Mouse (Mus musculus) embryonic facial prominence, embryonic 13.5 days (tissue): Measurements from ENCODE around the gene Xrcc1. TPM values are rescaled to one million over a fixed set of nuclear protein-coding genes. Genes with fewer than 3 reads are reported as not detected.
A peak's percentile ranks its signal among the peaks of the same experiment; 100 is the strongest.

Experiments
- ATAC-seq: fragments of 200-750 bp; cut with Nextera tagmentation; 2 replicates; pipeline ENCODE4 v1.8.0; 2017; ENCODE audit warnings: low read depth; ENCODE audit not compliant: insufficient number of reproducible peaks, insufficient read depth, low FRiP score, low TSS enrichment
- H3K27ac ChIP-seq: fragments of 300-500 bp; sonication (generic); 2 replicates; pipeline ENCODE4 v1.5.1; 2015; ENCODE audit warnings: moderate library complexity, mild to moderate bottlenecking, inconsistent platforms
- H3K27me3 ChIP-seq: fragments of 300-500 bp; sonication (generic); 2 replicates; pipeline ENCODE4 v1.6.1; 2015; ENCODE audit warnings: mild to moderate bottlenecking, inconsistent platforms
- H3K36me3 ChIP-seq: fragments of 300-500 bp; sonication (generic); 2 replicates; pipeline ENCODE4 v1.6.1; 2015; ENCODE audit warnings: mild to moderate bottlenecking, inconsistent platforms
- H3K4me1 ChIP-seq: fragments of 300-500 bp; sonication (generic); 2 replicates; pipeline ENCODE4 v1.6.1; 2015; ENCODE audit warnings: inconsistent platforms
- H3K4me2 ChIP-seq: fragments of 300-500 bp; sonication (generic); 2 replicates; pipeline ENCODE4 v1.6.1; 2015; ENCODE audit warnings: moderate library complexity, mild to moderate bottlenecking, inconsistent platforms
- H3K4me3 ChIP-seq: fragments of 300-500 bp; sonication (generic); 2 replicates; pipeline ENCODE4 v1.5.1; 2015; ENCODE audit warnings: mild to moderate bottlenecking, inconsistent platforms
- H3K9ac ChIP-seq: fragments of 300-500 bp; sonication (generic); 2 replicates; pipeline ENCODE4 v1.6.1; 2015; ENCODE audit warnings: mild to moderate bottlenecking, inconsistent platforms
- H3K9me3 ChIP-seq: fragments of 300-500 bp; sonication (generic); 2 replicates; pipeline ENCODE4 v1.6.1; 2016; ENCODE audit warnings: inconsistent platforms
- WGBS: fragments of 180-500 bp; shearing (Covaris S2); methylation state at CpG from one replicate; pipeline ENCODE4 v1.1.7; 2015; ENCODE audit warnings: mixed read lengths; 5-methylcytosine and 5-hydroxymethylcytosine counted together
- polyA plus RNA-seq: library from polyadenylated mRNA; unstranded; fragments of >200 nt; fragmentation: Nextera tagmentation; extraction: Ambion mirVana; gene quantifications from 2 replicates; pipeline ENCODE4 v1.2.1, GENCODE M21; 2015

The Xrcc1 gene
- polyA plus RNA-seq, 1 experiment from 2014 or later: 127 TPM

GRCm38 (mm10) chr7:24568512-24568911 is 22.4 kb downstream of the Xrcc1 start:
- Histone ChIP-seq H3K4me3 (no peak overlapping the region), H3K36me3 (peaks cover 94% of the 10 kb centered on the region), H3K4me2 (no peak overlapping the region), H3K9me3 (no peaks in the 10 kb centered on the region), H3K27me3 (no peaks in the 10 kb centered on the region), H3K9ac (no peak overlapping the region), H3K4me1 (no peaks in the 10 kb centered on the region), H3K27ac (no peak overlapping the region)
- WGBS: 87% methylated on average over 4 of the region's 4 CpGs
- no peak for ATAC-seq

- Histone ChIP-seq H3K36me3 (peaks cover 72% of the 10 kb centered on the region), H3K9me3 (no peaks in the 10 kb centered on the region), H3K9ac (no peak overlapping the region), H3K27me3 (no peaks in the 10 kb centered on the region), H3K4me1 (no peaks in the 10 kb centered on the region), H3K4me2 (no peak overlapping the region), H3K27ac (no peak overlapping the region), H3K4me3 (no peak overlapping the region)
- ATAC-seq: no peak
- 88% methylated on average over 4 of the region's 4 CpGs for WGBS
Observed at GRCm38 (mm10) chr7:24571071-24571470, 25.0 kb downstream of the Xrcc1 start.

DNA sequence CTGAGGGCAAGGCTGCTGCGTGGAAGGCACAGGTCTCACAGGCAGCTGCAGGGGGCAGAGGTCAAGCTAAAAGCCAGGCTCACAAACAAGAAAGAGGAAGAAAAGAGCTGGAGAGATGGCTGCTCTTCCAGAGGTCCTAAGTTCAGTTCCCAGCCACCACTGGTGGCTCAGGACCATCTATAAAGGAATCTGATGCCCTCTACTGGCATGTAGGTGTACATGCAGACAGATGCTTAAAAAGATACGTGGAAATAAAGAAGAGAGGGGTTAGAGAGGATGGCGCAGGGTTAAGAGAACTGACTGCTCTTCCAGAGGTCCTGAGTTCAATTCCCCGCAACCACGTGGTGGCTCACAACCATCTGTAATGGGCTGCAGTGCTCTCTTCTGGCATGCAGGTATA is 26.4 kb downstream of the Xrcc1 start:
- H3K9ac ChIP-seq: no peak overlapping the region
- WGBS: 57% methylated on average over 5 of the region's 5 CpGs
- no peak overlapping the region for H3K4me3 ChIP-seq
- H3K27ac ChIP-seq: no peak overlapping the region
- no peaks in the 10 kb centered on the region for H3K4me1 ChIP-seq
- no peaks in the 10 kb centered on the region for H3K27me3 ChIP-seq
- ATAC-seq: no peak
- H3K4me2 ChIP-seq: no peak overlapping the region
- peaks cover 58% of the 10 kb centered on the region for H3K36me3 ChIP-seq
- no peaks in the 10 kb centered on the region for H3K9me3 ChIP-seq

DNA sequence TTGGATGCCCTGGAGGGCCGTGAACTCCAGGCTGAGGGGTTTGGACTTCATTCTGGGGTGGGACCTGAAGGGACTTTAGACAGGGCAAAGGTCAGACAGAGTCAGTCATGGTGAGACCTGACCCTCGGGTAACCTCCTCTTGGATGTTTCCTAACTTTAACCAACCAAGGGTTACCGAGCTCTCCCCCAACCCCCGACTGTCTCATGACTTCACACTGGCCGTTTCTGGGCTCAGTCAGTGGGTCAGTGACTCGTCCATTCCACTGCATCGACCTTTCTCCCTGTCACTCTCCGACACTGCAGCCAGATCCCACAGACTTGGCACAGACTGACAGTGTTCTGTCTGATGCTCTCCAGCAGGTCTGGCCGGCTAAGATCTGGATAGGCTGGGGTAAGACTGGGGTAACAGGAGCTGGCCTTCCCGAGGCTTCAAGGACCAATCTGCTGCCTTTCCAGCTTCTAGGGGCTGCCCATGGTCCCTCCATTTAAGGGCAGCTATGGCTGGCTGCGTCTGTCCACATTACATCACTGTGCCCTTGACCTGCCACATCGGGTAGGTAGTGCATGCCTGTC is 28.2 kb downstream of the Xrcc1 start:
- 47% methylated on average over 12 of the region's 12 CpGs for WGBS
- ATAC-seq: no peak
- H3K27ac ChIP-seq: no peak overlapping the region
- H3K4me1 ChIP-seq: no peaks in the 10 kb centered on the region
- no peak overlapping the region for H3K4me3 ChIP-seq
- H3K9me3 ChIP-seq: no peaks in the 10 kb centered on the region
- H3K27me3 ChIP-seq: no peaks in the 10 kb centered on the region
- H3K4me2 ChIP-seq: no peak overlapping the region
- H3K36me3 ChIP-seq: peaks cover 40% of the 10 kb centered on the region
- no peak overlapping the region for H3K9ac ChIP-seq

- 92% methylated on average over 10 of the region's 10 CpGs for WGBS
- no peak overlapping the region for H3K9ac ChIP-seq
- H3K4me1 ChIP-seq: no peaks in the 10 kb centered on the region
- H3K27ac ChIP-seq: no peak overlapping the region
- peaks cover 7% of the 10 kb centered on the region; the same call in 1 of the 2 replicates for H3K36me3 ChIP-seq
- H3K4me3 ChIP-seq: no peak overlapping the region
- no peaks in the 10 kb centered on the region for H3K27me3 ChIP-seq
- ATAC-seq: no peak
- no peak overlapping the region for H3K4me2 ChIP-seq
- no peaks in the 10 kb centered on the region for H3K9me3 ChIP-seq
Observed at GRCm38 (mm10) chr7:24577811-24578210, 31.7 kb downstream of the Xrcc1 start.

GRCm38 (mm10) chr7:24584876-24585275 is 38.8 kb downstream of the Xrcc1 start:
- Histone ChIP-seq H3K9me3 (no peaks in the 10 kb centered on the region), H3K27me3 (peaks cover 31% of the 10 kb centered on the region), H3K4me2 (no peak overlapping the region), H3K9ac (no peak overlapping the region), H3K27ac (no peak overlapping the region), H3K36me3 (no peaks in the 10 kb centered on the region), H3K4me1 (peaks cover 10% of the 10 kb centered on the region), H3K4me3 (no peak overlapping the region)
- 87% methylated on average over 6 of the region's 6 CpGs for WGBS
- ATAC-seq: no peak

DNA sequence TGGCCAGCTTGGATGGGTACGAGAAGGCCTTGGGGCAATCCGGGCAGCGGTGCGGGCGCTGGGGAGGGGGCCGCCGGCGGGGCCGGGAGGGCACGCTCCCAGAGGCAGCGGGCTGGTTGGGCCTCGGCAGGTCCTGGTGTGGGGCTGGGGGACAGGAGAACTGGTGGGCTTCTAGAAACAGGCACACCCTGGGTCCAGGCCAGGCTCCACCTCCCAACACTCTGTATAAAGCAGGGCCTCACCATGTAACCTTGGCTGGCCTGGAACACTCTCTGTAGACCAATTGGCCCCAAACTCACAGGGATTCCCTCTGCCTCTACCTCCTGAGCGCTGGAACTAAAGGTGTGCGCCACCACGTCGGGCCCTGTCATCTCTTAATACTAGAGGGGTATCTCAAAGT is 39.9 kb downstream of the Xrcc1 start:
- no peaks in the 10 kb centered on the region for H3K36me3 ChIP-seq
- H3K27ac ChIP-seq: no peak overlapping the region
- 39% methylated on average over 16 of the region's 16 CpGs for WGBS
- H3K9me3 ChIP-seq: no peaks in the 10 kb centered on the region
- no peak overlapping the region for H3K9ac ChIP-seq
- H3K4me1 ChIP-seq: peaks cover 10% of the 10 kb centered on the region
- no peak overlapping the region for H3K4me2 ChIP-seq
- ATAC-seq: 0 out of 2 replicates have a peak, but pooled peaks have one; percentile 17
- H3K27me3 ChIP-seq: peaks cover 31% of the 10 kb centered on the region
- H3K4me3 ChIP-seq: no peak overlapping the region; the same call in 1 of the 2 replicates

DNA sequence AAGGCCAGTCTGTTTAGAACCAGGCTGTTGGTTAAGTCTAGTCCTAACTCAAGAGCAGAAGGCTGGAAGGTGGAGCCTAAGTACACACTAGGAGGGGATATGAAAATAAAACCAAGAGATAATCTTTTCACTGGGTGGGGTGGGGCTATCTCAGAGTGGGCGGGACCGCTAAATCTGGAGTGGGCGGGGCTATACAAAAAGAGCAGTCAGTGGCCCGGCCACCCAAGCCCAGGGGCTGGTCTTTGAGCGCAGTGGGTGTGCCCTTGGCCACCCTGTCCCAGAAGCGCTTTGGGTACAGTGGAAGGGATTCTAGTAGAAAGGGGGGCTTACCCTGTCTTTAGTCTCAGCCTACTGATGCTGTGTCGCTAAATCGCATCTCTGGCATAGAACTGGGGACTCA is 40.7 kb downstream of the Xrcc1 start:
- peak overlapping the region; percentile 83 for H3K9ac ChIP-seq
- H3K4me1 ChIP-seq: peaks cover 10% of the 10 kb centered on the region
- no peaks in the 10 kb centered on the region for H3K36me3 ChIP-seq
- peak overlapping the region; percentile 81 for H3K4me2 ChIP-seq
- peak overlapping the region; percentile 44; the same call in 1 of the 2 replicates for H3K27ac ChIP-seq
- ATAC-seq: no peak; the same call in 1 of the 2 replicates
- peaks cover 31% of the 10 kb centered on the region for H3K27me3 ChIP-seq
- no peaks in the 10 kb centered on the region for H3K9me3 ChIP-seq
- peak overlapping the region; percentile 57 for H3K4me3 ChIP-seq
- WGBS: 5% methylated on average over 8 of the region's 8 CpGs

DNA sequence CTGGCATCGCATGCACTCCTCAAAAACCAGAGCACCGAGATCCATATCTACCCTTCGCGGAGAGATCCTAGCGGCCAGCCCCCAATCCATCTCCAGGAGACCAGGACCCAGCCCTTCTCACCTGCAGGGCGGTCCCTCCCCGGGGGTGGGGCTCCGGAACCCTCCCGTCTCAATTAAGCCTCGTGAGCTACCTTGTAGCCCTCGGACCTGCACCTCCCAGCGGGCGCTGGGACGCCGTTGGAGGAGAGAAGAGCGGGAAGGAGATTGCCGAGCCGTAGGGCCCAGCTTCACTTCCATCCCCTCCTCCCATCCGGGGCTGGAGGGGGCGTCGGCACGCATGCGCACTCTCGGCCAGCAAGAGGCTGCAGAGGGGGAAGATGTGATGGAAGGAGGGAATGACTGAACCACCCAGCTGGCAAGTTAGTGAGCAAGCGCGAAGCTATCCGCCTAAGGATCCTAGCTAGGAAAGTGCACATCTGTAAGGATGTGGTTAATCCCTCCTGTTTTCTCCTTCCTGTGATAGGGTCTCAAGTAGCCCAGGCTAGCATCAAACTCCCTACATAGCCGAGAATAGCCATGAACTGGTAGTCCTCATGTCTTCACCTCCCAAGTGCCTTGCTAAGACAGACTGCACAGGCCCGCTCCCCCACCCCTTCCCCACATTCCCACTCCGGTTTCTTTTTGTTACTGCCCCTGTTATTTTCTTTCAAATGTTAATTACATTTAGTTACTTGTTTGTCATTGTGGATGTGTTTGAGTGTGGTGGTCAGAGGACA is 41.4 kb downstream of the Xrcc1 start, which contains the start of the genes Ethe1 and Zfp575:
Ethe1 (plus strand) TSS at position 214 of the 776 bp plus-strand sequence.
Zfp575 (minus strand) TSS at position 312 of the 776 bp plus-strand sequence.
- Histone ChIP-seq H3K4me3 (peak within 1 kb of the TSS; percentile 57), H3K4me1 (peaks cover 10% of the 10 kb centered on the region), H3K4me2 (peak within 1 kb of the TSS; percentile 81), H3K9ac (peak within 1 kb of the TSS; percentile 83), H3K9me3 (no peaks in the 10 kb centered on the region), H3K27ac (peak within 1 kb of the TSS; percentile 44; the same call in 1 of the 2 replicates), H3K36me3 (no peaks in the 10 kb centered on the region), H3K27me3 (peaks cover 31% of the 10 kb centered on the region)
- 0 out of 2 replicates have a peak, but pooled peaks have one; percentile 38 for ATAC-seq
- WGBS: 8% methylated on average over 30 of the region's 30 CpGs

GRCm38 (mm10) chr7:24588336-24588735 is 42.2 kb downstream of the Xrcc1 start:
- Histone ChIP-seq H3K36me3 (no peaks in the 10 kb centered on the region), H3K9ac (no peak overlapping the region), H3K4me3 (no peak overlapping the region), H3K4me1 (peaks cover 12% of the 10 kb centered on the region), H3K4me2 (no peak overlapping the region), H3K9me3 (no peaks in the 10 kb centered on the region), H3K27ac (no peak overlapping the region), H3K27me3 (peaks cover 31% of the 10 kb centered on the region)
- no peak for ATAC-seq
- 87% methylated on average over 13 of the region's 13 CpGs for WGBS

DNA sequence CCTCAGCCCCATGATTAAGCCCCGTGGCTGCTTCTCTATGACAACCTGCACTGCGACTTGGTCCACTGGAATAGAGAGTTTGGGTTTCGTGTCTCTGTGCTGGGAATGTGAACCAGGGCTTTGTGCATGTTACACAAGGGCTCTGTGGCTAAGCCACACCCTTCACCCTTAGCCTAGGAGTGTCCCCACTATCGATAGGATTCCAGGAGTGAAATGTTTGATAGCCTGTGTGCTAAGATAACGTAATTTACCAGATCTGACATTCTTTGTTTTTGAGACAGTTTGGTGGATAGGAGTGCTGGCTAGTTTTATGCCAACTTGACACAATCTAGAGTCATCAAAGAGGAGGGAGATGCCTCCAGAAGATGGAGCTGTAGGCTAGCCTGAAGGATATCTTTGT is 45.6 kb downstream of the Xrcc1 start:
- no peak overlapping the region for H3K4me2 ChIP-seq
- no peaks in the 10 kb centered on the region for H3K36me3 ChIP-seq
- H3K27me3 ChIP-seq: peaks cover 16% of the 10 kb centered on the region
- no peak overlapping the region for H3K27ac ChIP-seq
- H3K9me3 ChIP-seq: no peaks in the 10 kb centered on the region
- no peak for ATAC-seq
- H3K4me1 ChIP-seq: peaks cover 24% of the 10 kb centered on the region
- H3K9ac ChIP-seq: no peak overlapping the region
- no peak overlapping the region for H3K4me3 ChIP-seq
- WGBS: 67% methylated on average over 5 of the region's 5 CpGs

GRCm38 (mm10) chr7:24592163-24592562 is 46.1 kb downstream of the Xrcc1 start:
- H3K27ac ChIP-seq: no peak overlapping the region
- H3K4me1 ChIP-seq: peaks cover 21% of the 10 kb centered on the region
- peaks cover 12% of the 10 kb centered on the region for H3K27me3 ChIP-seq
- WGBS: 61% methylated on average over 4 of the region's 4 CpGs
- ATAC-seq: no peak
- no peaks in the 10 kb centered on the region for H3K9me3 ChIP-seq
- no peaks in the 10 kb centered on the region for H3K36me3 ChIP-seq
- H3K4me2 ChIP-seq: no peak overlapping the region
- no peak overlapping the region for H3K9ac ChIP-seq
- no peak overlapping the region for H3K4me3 ChIP-seq
